Mouse (Mus musculus) neural tube, embryonic 15.5 days (tissue): Measurements from ENCODE around the gene S100a5. TPM values are rescaled to one million over a fixed set of nuclear protein-coding genes. Genes with fewer than 3 reads are reported as not detected.

Source experiments
- ATAC-seq: fragments of 200-750 bp; cut with Nextera tagmentation; 2 replicates; pipeline ENCODE4 v1.8.0; 2017; ENCODE audit warnings: mild to moderate bottlenecking, moderate TSS enrichment, moderate library complexity; ENCODE audit not compliant: low FRiP score
- H3K27ac ChIP-seq: fragments of 300-500 bp; sonication (generic); replicated peaks from 2 replicates; pipeline ENCODE4 v1.5.1; 2015; ENCODE audit warnings: mild to moderate bottlenecking, inconsistent platforms
- H3K27me3 ChIP-seq: fragments of 300-500 bp; sonication (generic); replicated peaks from 2 replicates; pipeline ENCODE4 v1.6.1; 2015; ENCODE audit warnings: inconsistent platforms
- H3K36me3 ChIP-seq: fragments of 300-500 bp; sonication (generic); 2 replicates; pipeline ENCODE4 v1.6.1; 2015; ENCODE audit warnings: inconsistent platforms
- H3K4me1 ChIP-seq: fragments of 300-500 bp; sonication (generic); 2 replicates; pipeline ENCODE4 v1.6.1; 2015; ENCODE audit warnings: inconsistent platforms
- H3K4me2 ChIP-seq: fragments of 300-500 bp; sonication (generic); 2 replicates; pipeline ENCODE4 v1.6.1; 2015; ENCODE audit warnings: inconsistent platforms, mild to moderate bottlenecking, moderate library complexity
- H3K4me3 ChIP-seq: fragments of 300-500 bp; sonication (generic); replicated peaks from 2 replicates; pipeline ENCODE4 v1.5.1; 2015; ENCODE audit warnings: mild to moderate bottlenecking, inconsistent platforms
- H3K9ac ChIP-seq: fragments of 300-500 bp; sonication (generic); replicated peaks from 2 replicates; pipeline ENCODE4 v1.6.1; 2015; ENCODE audit warnings: mild to moderate bottlenecking, inconsistent platforms
- H3K9me3 ChIP-seq: fragments of 300-500 bp; sonication (generic); replicated peaks from 2 replicates; pipeline ENCODE4 v1.6.1; 2016; ENCODE audit warnings: inconsistent platforms
- whole genome bisulfite sequencing: fragments of 180-500 bp; shearing (Covaris S2); methylation state at CpG from one replicate; pipeline ENCODE4 v1.1.7; 2015; ENCODE audit warnings: mixed read lengths; 5-methylcytosine and 5-hydroxymethylcytosine counted together
- polyA plus RNA-seq: library from polyadenylated mRNA; unstranded; fragments of >200 nt; fragmentation: Nextera tagmentation; extraction: Ambion mirVana; gene quantifications from 2 replicates; pipeline ENCODE4 v1.2.1, GENCODE M21; 2015

Gene S100a5
- polyA plus RNA-seq, 1 experiment from 2014 or later = not detected

DNA sequence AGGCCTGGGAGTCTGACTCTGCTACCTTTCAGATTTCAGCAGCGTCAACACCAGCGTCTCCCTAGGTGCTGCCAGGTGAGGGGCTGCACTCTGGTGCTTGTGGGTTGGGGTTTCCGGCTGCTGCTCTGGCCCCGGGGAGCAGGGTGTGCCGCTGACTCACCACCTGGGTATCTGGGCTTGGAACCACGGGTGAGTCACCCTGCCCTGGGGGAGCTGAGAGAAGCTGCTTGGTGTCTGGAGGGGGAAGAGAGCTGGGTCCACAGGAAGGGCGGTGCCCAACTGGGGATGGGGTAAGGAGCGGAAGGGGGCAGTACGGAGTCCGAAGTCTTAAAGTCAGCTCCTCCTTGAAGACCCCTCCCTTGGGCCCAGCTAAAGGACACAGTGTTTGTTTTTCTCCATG, 21.4 kb upstream of the S100a5 start:
- no peak for ATAC-seq
- Histone ChIP-seq H3K9me3 (no peaks in the 10 kb centered on the region), H3K27ac (no peak overlapping the region), H3K4me2 (no peak overlapping the region), H3K9ac (no peak overlapping the region), H3K4me1 (no peaks in the 10 kb centered on the region), H3K27me3 (no peaks in the 10 kb centered on the region), H3K4me3 (no peak overlapping the region), H3K36me3 (no peaks in the 10 kb centered on the region)
- 79% methylated on average over 10 of the region's 10 CpGs for WGBS

DNA sequence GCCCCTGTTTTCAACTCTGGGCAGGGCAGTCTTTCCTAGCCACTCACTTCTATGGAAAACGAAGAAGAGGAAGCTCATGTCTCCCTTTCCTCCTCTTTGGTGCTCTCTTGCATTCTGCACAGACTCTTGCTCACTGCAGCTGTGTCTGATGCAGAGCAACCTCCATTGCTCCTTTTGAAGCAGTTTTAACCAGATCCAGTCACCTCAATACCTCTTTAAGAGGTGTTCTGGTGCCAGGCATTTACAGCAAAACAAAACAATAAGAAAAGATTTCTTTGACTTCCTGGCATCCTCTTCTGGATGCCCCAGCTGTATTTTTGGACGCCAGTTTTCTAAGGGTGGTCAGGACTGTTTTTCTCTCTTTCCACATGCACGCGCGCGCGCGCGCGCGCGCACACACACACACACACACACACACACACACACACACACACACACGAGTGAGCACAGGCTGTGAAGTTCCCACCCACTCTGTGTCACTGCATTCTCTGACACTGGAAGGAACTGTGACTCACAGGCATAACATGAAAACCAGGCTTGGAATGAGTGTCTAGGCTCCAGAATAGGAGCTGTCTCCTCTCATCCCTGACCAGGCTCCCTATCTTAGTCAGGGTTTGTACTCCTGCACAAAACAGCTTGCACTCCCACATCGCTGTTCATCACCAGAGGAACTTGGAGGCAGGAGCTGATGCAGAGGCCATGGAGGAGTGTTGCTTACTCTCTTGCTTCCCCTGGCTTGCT, 20.8 kb upstream of the S100a5 start:
- Histone ChIP-seq H3K4me1 (no peaks in the 10 kb centered on the region), H3K4me3 (no peak overlapping the region), H3K27ac (no peak overlapping the region), H3K4me2 (no peak overlapping the region), H3K9ac (no peak overlapping the region), H3K36me3 (no peaks in the 10 kb centered on the region), H3K9me3 (no peaks in the 10 kb centered on the region), H3K27me3 (no peaks in the 10 kb centered on the region)
- no peak for ATAC-seq
- WGBS = 92% methylated on average over 14 of the region's 14 CpGs

DNA sequence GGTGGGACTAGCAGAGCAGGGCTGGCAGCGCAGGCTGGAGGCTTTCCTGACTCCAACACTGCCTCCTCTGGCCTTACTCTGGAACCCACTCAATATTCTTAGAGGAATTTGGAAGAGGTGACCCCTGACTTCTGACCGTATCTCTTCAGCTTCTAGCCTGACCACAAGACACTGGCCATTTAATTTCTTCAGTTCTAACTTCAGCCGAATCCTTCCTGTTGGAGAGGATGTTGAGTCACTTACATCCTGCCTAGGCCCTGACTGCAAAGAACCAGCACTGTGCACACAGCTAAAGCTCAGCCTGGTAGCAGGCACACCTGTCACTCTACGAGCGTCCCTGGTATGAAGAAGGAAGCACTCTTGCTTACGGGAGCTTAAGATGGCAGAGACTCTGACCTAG, 18.9 kb upstream of the S100a5 start:
- Histone ChIP-seq H3K4me1 (no peaks in the 10 kb centered on the region), H3K4me2 (no peak overlapping the region), H3K9me3 (no peaks in the 10 kb centered on the region), H3K4me3 (no peak overlapping the region), H3K27me3 (no peaks in the 10 kb centered on the region), H3K27ac (no peak overlapping the region), H3K9ac (no peak overlapping the region), H3K36me3 (no peaks in the 10 kb centered on the region)
- ATAC-seq = no peak
- WGBS = 87% methylated on average over 6 of the region's 6 CpGs

DNA sequence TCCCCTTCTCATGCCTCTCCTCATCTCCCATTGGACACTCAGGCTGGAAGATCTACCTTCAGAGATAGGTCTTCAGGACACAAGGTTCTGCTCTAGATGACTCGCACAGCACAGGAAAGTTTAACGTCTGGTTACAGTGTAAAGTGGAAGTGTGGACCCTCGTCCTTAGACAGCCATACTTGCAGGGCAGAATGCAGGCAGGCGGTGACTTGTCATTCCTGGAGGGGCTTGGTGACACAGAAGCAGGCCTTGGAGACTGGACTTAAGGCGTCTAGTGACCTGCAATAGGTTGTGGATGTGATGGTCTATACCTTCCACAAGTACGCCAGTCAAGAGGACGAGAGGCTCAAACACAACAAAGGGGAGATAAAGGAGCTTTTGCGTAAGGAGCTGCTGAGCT, 18.4 kb upstream of the S100a5 start, which contains the start of gene S100a2:
S100a2 (plus strand) TSS at position 301 of the 400 bp plus-strand sequence.
- H3K27ac ChIP-seq = no peak within 1 kb of the TSS
- 85% methylated on average over 8 of the region's 8 CpGs for WGBS
- H3K4me1 ChIP-seq = no peaks in the 10 kb centered on the region
- H3K27me3 ChIP-seq = no peaks in the 10 kb centered on the region
- H3K4me3 ChIP-seq = no peak within 1 kb of the TSS
- H3K9me3 ChIP-seq = no peaks in the 10 kb centered on the region
- no peak within 1 kb of the TSS for H3K4me2 ChIP-seq
- no peak within 1 kb of the TSS for H3K9ac ChIP-seq
- H3K36me3 ChIP-seq = no peaks in the 10 kb centered on the region
- no peak for ATAC-seq

DNA sequence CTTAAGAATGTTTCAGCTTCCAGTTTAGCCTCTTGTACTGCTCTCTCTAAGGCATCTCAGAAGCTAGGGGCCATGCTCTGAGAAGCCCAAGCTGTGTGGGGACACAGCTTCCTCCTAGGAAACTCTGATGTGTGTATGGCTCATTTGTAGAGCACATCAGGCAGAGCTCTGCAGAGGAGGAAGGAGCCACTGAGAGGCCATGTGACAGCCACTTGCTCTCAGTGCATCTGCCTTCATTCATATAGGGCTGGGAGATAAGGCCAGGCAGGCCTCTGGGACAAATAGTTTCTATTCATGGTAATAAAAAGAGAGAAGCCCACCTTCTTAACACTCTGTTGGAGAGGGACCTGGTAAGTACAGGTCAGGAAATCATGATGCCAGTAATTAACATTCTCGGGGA, 13.9 kb upstream of the S100a5 start:
- Histone ChIP-seq H3K4me1 (no peaks in the 10 kb centered on the region), H3K27me3 (no peaks in the 10 kb centered on the region), H3K27ac (no peak overlapping the region), H3K36me3 (no peaks in the 10 kb centered on the region), H3K4me2 (no peak overlapping the region), H3K4me3 (no peak overlapping the region), H3K9me3 (no peaks in the 10 kb centered on the region), H3K9ac (no peak overlapping the region)
- ATAC-seq = no peak
- WGBS = 82% methylated on average over 1 of the region's 1 CpGs

DNA sequence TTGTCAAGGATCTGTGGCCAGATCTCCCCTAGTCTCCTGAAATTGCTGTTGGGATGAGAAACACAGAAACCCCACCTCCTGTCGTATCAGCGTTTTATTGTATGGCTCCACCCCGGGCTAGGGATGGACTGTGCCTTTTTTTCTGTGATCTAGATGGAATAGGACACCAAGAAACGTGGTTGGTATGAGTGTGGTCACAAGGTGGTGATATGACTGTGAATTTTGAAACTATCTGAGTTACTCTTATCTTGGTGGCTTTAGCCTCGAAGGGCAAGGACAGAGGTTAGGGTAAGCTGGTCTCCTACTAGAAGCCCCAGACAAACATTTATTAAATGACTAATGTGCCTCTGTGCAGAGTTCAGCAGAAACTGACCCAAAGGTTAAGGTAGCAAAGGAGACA, 12.8 kb upstream of the S100a5 start:
- no peak overlapping the region for H3K4me2 ChIP-seq
- H3K4me1 ChIP-seq = no peaks in the 10 kb centered on the region
- H3K36me3 ChIP-seq = no peaks in the 10 kb centered on the region
- 75% methylated on average over 5 of the region's 5 CpGs for WGBS
- H3K9ac ChIP-seq = no peak overlapping the region
- no peak overlapping the region for H3K4me3 ChIP-seq
- no peaks in the 10 kb centered on the region for H3K9me3 ChIP-seq
- H3K27me3 ChIP-seq = no peaks in the 10 kb centered on the region
- ATAC-seq = no peak
- H3K27ac ChIP-seq = no peak overlapping the region

DNA sequence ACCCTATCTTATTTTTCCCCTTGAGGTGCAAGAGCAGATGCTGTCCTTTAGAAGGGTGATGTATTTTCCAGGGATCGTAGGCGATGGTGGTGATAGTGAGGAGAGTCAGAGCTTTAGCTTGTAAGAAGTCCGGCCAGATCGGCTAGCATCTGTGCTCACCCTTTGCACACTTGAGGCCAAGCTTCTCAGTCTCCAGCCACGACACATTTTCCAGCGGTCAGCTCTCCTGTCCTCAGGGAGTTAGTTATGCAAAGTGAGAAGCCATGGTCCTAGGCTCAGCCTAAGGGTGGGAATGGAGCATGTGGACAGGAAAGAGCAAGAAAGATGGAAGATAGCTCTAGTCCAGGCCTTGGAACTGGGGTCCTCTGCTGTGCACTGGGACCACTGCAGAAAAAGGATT, 11.5 kb upstream of the S100a5 start:
- Histone ChIP-seq H3K9ac (no peak overlapping the region), H3K36me3 (no peaks in the 10 kb centered on the region), H3K9me3 (no peaks in the 10 kb centered on the region), H3K4me3 (no peak overlapping the region), H3K27me3 (no peaks in the 10 kb centered on the region), H3K4me1 (no peaks in the 10 kb centered on the region), H3K4me2 (no peak overlapping the region), H3K27ac (no peak overlapping the region)
- WGBS = 94% methylated on average over 6 of the region's 6 CpGs
- no peak for ATAC-seq

DNA sequence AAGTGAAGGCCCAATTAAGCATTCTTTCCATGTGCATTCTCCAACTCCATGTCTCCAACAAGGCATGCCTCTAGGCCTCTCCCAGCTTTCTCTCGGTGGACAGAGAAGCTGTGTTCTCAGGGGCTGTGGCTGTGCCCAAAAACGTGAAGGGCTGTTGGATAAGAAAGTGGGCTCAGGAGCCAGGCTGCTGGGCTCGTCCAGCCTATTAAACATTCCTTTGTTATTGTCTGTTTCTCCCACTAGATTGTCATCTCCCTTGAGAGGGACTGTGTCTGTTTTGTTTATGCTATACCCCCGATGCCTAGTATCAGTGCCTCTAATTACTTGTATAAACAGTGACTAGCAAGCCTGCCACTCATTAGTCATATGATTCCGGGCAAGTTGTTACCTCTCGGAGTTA, 10.6 kb upstream of the S100a5 start:
- H3K27ac ChIP-seq = no peak overlapping the region
- H3K4me3 ChIP-seq = no peak overlapping the region
- ATAC-seq = no peak
- H3K4me2 ChIP-seq = no peak overlapping the region
- no peak overlapping the region for H3K9ac ChIP-seq
- H3K4me1 ChIP-seq = no peaks in the 10 kb centered on the region
- H3K36me3 ChIP-seq = no peaks in the 10 kb centered on the region
- WGBS = 60% methylated on average over 6 of the region's 6 CpGs
- no peaks in the 10 kb centered on the region for H3K27me3 ChIP-seq
- no peaks in the 10 kb centered on the region for H3K9me3 ChIP-seq

DNA sequence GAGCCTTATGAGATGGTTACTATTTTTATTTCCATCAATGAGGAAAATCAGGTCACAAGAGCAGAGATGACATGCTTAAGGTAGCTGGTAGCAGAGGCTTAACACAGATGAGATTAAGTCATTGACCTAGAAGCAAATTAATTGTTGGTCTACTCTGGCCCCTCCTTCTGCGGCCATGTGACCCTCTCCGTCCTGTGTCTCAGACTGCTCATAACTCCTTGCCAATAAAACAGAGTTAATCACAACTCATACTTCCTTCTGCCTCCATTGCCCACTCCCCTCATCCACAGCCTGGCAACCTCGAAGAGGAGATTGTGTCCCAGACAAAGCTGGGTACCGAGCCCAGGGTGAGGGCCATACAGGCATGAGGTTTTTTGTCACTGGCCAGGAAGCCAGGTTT, 10.1 kb upstream of the S100a5 start:
- Histone ChIP-seq H3K9ac (no peak overlapping the region), H3K4me3 (no peak overlapping the region), H3K4me2 (no peak overlapping the region), H3K36me3 (no peaks in the 10 kb centered on the region), H3K4me1 (no peaks in the 10 kb centered on the region), H3K27me3 (no peaks in the 10 kb centered on the region), H3K9me3 (no peaks in the 10 kb centered on the region), H3K27ac (no peak overlapping the region)
- 83% methylated on average over 4 of the region's 4 CpGs for WGBS
- no peak for ATAC-seq

DNA sequence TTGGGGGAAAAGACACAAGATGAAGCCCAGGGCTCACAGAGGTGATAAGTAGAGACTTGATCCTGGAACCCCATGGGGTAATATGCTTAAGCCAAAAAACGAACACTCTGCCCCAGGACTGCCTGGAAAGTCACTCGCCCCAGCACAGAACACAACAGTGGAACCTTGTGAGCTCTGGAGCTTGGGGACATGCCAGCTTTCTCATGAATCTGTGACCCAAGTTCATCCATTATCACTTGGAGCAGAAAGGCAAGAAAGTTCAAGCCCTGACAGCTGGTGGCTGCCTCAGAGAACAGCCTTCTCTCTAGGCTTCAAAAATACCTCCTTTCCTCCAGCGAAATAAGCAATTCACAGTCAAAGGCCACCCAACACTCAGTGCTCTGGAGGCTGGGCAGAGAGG, 8.9 kb upstream of the S100a5 start:
- no peaks in the 10 kb centered on the region for H3K36me3 ChIP-seq
- peaks cover 2% of the 10 kb centered on the region; the same call in 1 of the 2 replicates for H3K4me1 ChIP-seq
- H3K9ac ChIP-seq = no peak overlapping the region
- H3K9me3 ChIP-seq = no peaks in the 10 kb centered on the region
- no peaks in the 10 kb centered on the region for H3K27me3 ChIP-seq
- no peak for ATAC-seq
- 85% methylated on average over 3 of the region's 3 CpGs for WGBS
- H3K27ac ChIP-seq = no peak overlapping the region
- H3K4me2 ChIP-seq = no peak overlapping the region
- H3K4me3 ChIP-seq = no peak overlapping the region

DNA sequence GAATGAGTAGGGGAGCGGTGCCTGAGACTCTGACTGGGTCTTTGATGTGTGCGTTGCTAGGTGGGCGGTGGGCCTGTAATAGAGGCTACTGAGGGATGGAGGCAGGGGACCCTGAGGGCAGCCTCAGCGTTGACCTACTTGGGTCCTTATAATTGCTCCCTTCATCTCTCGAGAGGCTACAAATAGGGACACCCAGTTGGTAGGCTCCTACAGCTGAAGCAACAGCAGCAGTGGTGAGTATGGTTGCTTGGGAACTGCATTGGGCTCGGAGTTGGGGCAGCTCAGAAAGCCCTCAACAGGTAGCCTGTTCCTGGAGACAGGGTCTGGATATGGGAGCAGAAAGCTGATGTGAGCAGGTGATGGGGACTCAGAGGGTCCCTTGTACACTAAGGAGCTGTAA, 8.3 kb upstream of the S100a5 start:
- no peak for ATAC-seq
- H3K4me1 ChIP-seq = peaks cover 5% of the 10 kb centered on the region; the same call in 1 of the 2 replicates
- no peaks in the 10 kb centered on the region for H3K9me3 ChIP-seq
- 81% methylated on average over 6 of the region's 6 CpGs for WGBS
- H3K9ac ChIP-seq = no peak overlapping the region
- H3K4me2 ChIP-seq = no peak overlapping the region
- no peak overlapping the region for H3K27ac ChIP-seq
- H3K4me3 ChIP-seq = no peak overlapping the region
- H3K36me3 ChIP-seq = no peaks in the 10 kb centered on the region
- H3K27me3 ChIP-seq = no peaks in the 10 kb centered on the region

DNA sequence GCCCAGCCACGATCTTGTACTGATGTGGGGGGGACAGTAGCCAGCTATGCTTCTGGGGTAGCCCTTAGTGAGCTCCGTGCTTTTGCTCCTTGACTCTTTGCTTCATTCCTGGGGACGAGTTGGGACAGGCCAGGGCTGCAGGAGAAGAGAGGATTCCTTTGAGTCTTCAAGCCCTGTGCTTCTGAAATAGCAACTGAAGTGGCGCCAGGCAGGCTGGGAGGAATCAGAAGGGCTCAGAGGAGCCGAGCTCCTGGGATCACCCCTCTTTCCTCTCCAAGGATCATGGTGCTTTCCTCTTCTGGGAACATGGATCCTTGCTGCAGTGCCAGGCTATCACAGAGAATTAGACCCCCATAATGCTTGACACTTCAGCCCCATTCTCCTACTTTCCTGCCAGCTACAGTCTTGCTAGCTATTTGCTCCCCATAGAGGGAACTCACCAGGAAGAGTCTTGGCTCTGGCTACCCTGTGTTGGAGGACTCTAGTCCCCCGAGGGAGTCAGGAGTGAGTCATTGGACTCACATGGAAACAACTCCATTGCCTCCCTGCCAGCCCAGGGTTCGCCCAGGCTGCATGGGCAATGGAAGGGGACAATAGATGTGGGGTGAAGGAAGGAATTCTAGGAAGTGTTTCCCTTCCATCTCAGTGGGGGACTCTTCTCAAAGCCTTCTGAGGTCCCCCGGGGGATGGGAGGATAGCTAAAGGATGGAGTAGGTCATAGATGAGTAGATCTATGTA, 7.7 kb upstream of the S100a5 start:
- Histone ChIP-seq H3K4me3 (no peak overlapping the region), H3K9me3 (no peaks in the 10 kb centered on the region), H3K27me3 (no peaks in the 10 kb centered on the region), H3K4me1 (peaks cover 5% of the 10 kb centered on the region; the same call in 1 of the 2 replicates), H3K4me2 (no peak overlapping the region), H3K27ac (no peak overlapping the region), H3K9ac (no peak overlapping the region), H3K36me3 (no peaks in the 10 kb centered on the region)
- ATAC-seq = no peak
- WGBS = 84% methylated on average over 8 of the region's 8 CpGs
